Comparison of ENCODE assay signal across 16 mouse cellular contexts in genomic region chr1:72809951-72810675, GRCm38 (mm10). TPM values are rescaled to one million over a fixed set of nuclear protein-coding genes. Genes with fewer than 3 reads are reported as not detected.
DNase-seq lines count a peak whose midpoint lies in the region.
"Had no signal": no experiment of that assay in that cellular context is flagged by ENCODE, and none has a peak within 500 bp of the region (broad histone marks: within the 10 kb centered on the region; RNA-seq: fewer than 3 reads in every experiment).

No protein-coding gene starts in this region.

- peak; percentile 38 for DNase-seq in layer of hippocampus, adult 9-11 months
- no peak for DNase-seq in layer of hippocampus, postnatal 10 days (ENCODE audit: low spot score in 2 of 2)
- peak; percentile 48 for DNase-seq in testis, postnatal 10 days (ENCODE audit: low spot score)
- DNase-seq in testis, postnatal 14 days (ENCODE audit: low spot score) = no peak
- peak; percentile 48 to 59 for DNase-seq in left cerebral cortex, adult 9 months (ENCODE audit: low spot score in 2 of 2)
- no peak for DNase-seq in adrenal gland, adult 8-10 months
- no peak for DNase-seq in cerebellum, postnatal 36 days
- DNase-seq: adrenal gland, postnatal 10 days; cerebellum, adult 11 months; cerebellum, postnatal 10 days; embryo, embryonic 11 days; gastrocnemius, postnatal 36 days; heart, postnatal 4 days; kidney, postnatal 4 days; thymus, postnatal 25 days had no signal

RNA-seq across cellular contexts. Expression of gene Igfbp2, which starts 14.2 kb away (rescaled TPM):
- 100 to 1,000 TPM; 106 to 129 TPM for total RNA-seq in layer of hippocampus, postnatal 10 days (2021)
- 1 to 10 TPM; 2.4 to 4.0 (median 2.6) TPM for total RNA-seq in adrenal gland, adult 8-10 months (2022)
- total RNA-seq: megakaryocyte progenitor cell, adult 5-6 weeks had no signal

Comparison
In these comparisons a context has a peak if more than half of its experiments do, and no peak if none do; other contexts are left out.
1. DNase-seq: peak in layer of hippocampus, adult 9-11 months (single experiment), testis, postnatal 10 days (single experiment) and left cerebral cortex, adult 9 months (2 of 2); none in layer of hippocampus, postnatal 10 days (0 of 2), testis, postnatal 14 days (single experiment), adrenal gland, adult 8-10 months (single experiment) and cerebellum, postnatal 36 days (0 of 2).
2. RNA of gene Igfbp2, which starts 14.2 kb away (total RNA-seq): 106 to 129 TPM in layer of hippocampus, postnatal 10 days; 2.4 to 4.0 TPM in adrenal gland, adult 8-10 months; every median in the first group is over 10 times any median in the second.